Mouse (Mus musculus): Measurements from ENCODE around the gene Sardh. TPM values are rescaled to one million over a fixed set of nuclear protein-coding genes. Genes with fewer than 3 reads are reported as not detected.
A peak's percentile ranks its signal among the peaks of the same experiment; 100 is the strongest.

Gene Sardh
- total and polyA plus RNA-seq, 3 experiments, result 0.13 TPM; not detected in 2

GRCm38 (mm10) chr2:27245947-27246346, 2.2 kb downstream of the Sardh start:
- dilution Hi-C loops (cut with MboI; ENCODE audit: extremely low pct_ligation_motif_present, extremely low pct_unique_long_range_greater_than_20kb, low sequenced_read_pairs), result no loop called here
- TF ChIP-seq JUN (IDR thresholded peaks at IDR 0.05; ENCODE audit: insufficient read depth, low read depth, low read length) (no peak), ZC3H11A (IDR thresholded peaks at IDR 0.05; ENCODE audit: low read depth, low read length) (no peak), NELFE (IDR thresholded peaks at IDR 0.05; ENCODE audit: low read depth, low read length) (no peak), USF1 (IDR thresholded peaks at IDR 0.05; ENCODE audit: low read depth, low read length) (no peak), MAX (IDR thresholded peaks at IDR 0.05; ENCODE audit: low read length) (no peak), GABPA (IDR thresholded peaks at IDR 0.05; ENCODE audit: insufficient replicate concordance, low read depth, low read length) (no peak), PAX5 (IDR thresholded peaks at IDR 0.05; ENCODE audit: low read length) (no peak), HCFC1 (IDR thresholded peaks at IDR 0.05; ENCODE audit: low read depth, low read length) (no peak), SMC3 (IDR thresholded peaks at IDR 0.05; ENCODE audit: low read depth, low read length) (no peak), UBTF (IDR thresholded peaks at IDR 0.05; ENCODE audit: low read depth, low read length) (no peak), USF2 (conservative IDR thresholded peaks at IDR 0.05; ENCODE audit: low read depth, low read length) (no peak)
- H3K27me3 ChIP-seq (replicated peaks), result peaks cover 88% of the 10 kb centered on the region

GRCm38 (mm10) chr2:27237342-27237741, 10.8 kb downstream of the Sardh start:
- peak; percentile 90 for TF ChIP-seq SMC3 (IDR thresholded peaks at IDR 0.05; ENCODE audit: low read depth, low read length)
- peak; percentile 54; the same call in 1 of the 2 replicates for TF ChIP-seq ZC3H11A (IDR thresholded peaks at IDR 0.05; ENCODE audit: low read depth, low read length)
- TF ChIP-seq TBP (conservative IDR thresholded peaks at IDR 0.05; ENCODE audit: low read depth, low read length), result no peak
- TF ChIP-seq RAD21 (IDR thresholded peaks at IDR 0.05; ENCODE audit: low read depth, low read length), result peak; percentile 96
- peak; percentile 81 to 95 for TF ChIP-seq CTCF (conservative IDR thresholded peaks at IDR 0.05 in 1 of 2, IDR thresholded peaks at IDR 0.05 in 1 of 2; ENCODE audit: low read depth in 2 of 2, low read length in 2 of 2)
- TF ChIP-seq NELFE (IDR thresholded peaks at IDR 0.05; ENCODE audit: low read depth, low read length), result peak; percentile 39; the same call in 1 of the 2 replicates
- TF ChIP-seq MYC (IDR thresholded peaks at IDR 0.05; ENCODE audit: low read depth, low read length), result no peak
- TF ChIP-seq EP300 (IDR thresholded peaks at IDR 0.05; ENCODE audit: low read length), result no peak
- Histone ChIP-seq H3K36me3 (replicated peaks in 1 of 2; ENCODE audit: control insufficient read depth in 1 of 2, insufficient read depth in 1 of 2, low read length in 1 of 2) (no peaks in the 10 kb centered on the region), H3K9me3 (replicated peaks; ENCODE audit: low read length) (no peaks in the 10 kb centered on the region), H3K9ac (ENCODE audit: insufficient read depth, low read depth) (no peak overlapping the region), H3K4me1 (ENCODE audit: control insufficient read depth in 1 of 2, insufficient read depth in 2 of 2) (peaks cover 8 to 14% of the 10 kb centered on the region in 2 experiments), H3K79me2 (replicated peaks; ENCODE audit: control insufficient read depth, extremely low read depth, insufficient read depth, poor library complexity, severe bottlenecking) (no peaks in the 10 kb centered on the region), H3K27me3 (replicated peaks) (peaks cover 53% of the 10 kb centered on the region), H3K4me3 (replicated peaks in 1 of 3; ENCODE audit: low read depth in 2 of 3, low read length in 2 of 3, poor library complexity in 1 of 3) (no peak overlapping the region), H3K27ac (ENCODE audit: insufficient read depth, low read depth) (no peak overlapping the region), H3K4me2 (ENCODE audit: insufficient read depth, low read depth, poor library complexity, severe bottlenecking) (no peak overlapping the region)
- DNase-seq (ENCODE audit: extremely low read depth), result peak; percentile 55
- in situ Hi-C loops (cut with MboI; ENCODE audit: low pct_ligation_motif_present, low pct_unique_long_range_greater_than_20kb, low sequenced_read_pairs) (loop anchor here (10.0 to 25.0 kb wide), 2 partner anchors 193 to 575 kb away; partner anchors contain the start of gene Lcn4), dilution Hi-C loops (cut with MboI; ENCODE audit: extremely low pct_ligation_motif_present, extremely low pct_unique_long_range_greater_than_20kb, low sequenced_read_pairs) (no loop called here)

More at GRCm38 (mm10) chr2:27245947-27246346, 2.2 kb downstream of the Sardh start:
- no peaks in the 10 kb centered on the region for H3K36me3 ChIP-seq (replicated peaks in 1 of 2; ENCODE audit: control insufficient read depth in 1 of 2, insufficient read depth in 1 of 2, low read length in 1 of 2)
- H3K79me2 ChIP-seq (replicated peaks; ENCODE audit: control insufficient read depth, extremely low read depth, insufficient read depth, poor library complexity, severe bottlenecking), result no peaks in the 10 kb centered on the region
- in situ Hi-C loops (cut with MboI; ENCODE audit: low pct_ligation_motif_present, low pct_unique_long_range_greater_than_20kb, low sequenced_read_pairs), result loop anchor here (25.0 kb wide), 1 partner anchor 584 kb away; the partner anchor contains the start of gene Lcn4
- no peaks in the 10 kb centered on the region for H3K9me3 ChIP-seq (replicated peaks; ENCODE audit: low read length)
- no peak overlapping the region for H3K27ac ChIP-seq (ENCODE audit: insufficient read depth, low read depth)
- H3K4me1 ChIP-seq (ENCODE audit: control insufficient read depth in 1 of 2, insufficient read depth in 2 of 2), result no peaks in the 10 kb centered on the region
- H3K4me2 ChIP-seq (ENCODE audit: insufficient read depth, low read depth, poor library complexity, severe bottlenecking), result no peak overlapping the region
- H3K9ac ChIP-seq (ENCODE audit: insufficient read depth, low read depth), result no peak overlapping the region
- DNase-seq (ENCODE audit: extremely low read depth), result no peak
- no peak overlapping the region for H3K4me3 ChIP-seq (replicated peaks in 1 of 3; ENCODE audit: low read depth in 2 of 3, low read length in 2 of 3, poor library complexity in 1 of 3)
